Mouse (Mus musculus): ENCODE results near the gene Lrmda.

- TF ChIP-seq CTCF (IDR thresholded peaks at IDR 0.05; ENCODE audit: extremely low read depth, insufficient read depth, low read length) (no peak), POLR2A (IDR thresholded peaks at IDR 0.05; ENCODE audit: extremely low read depth, insufficient read depth, low read length) (no peak)
Observed at GRCm38 (mm10) chr14:22283722-22284121, 264.2 kb downstream of the Lrmda start.
